Comparison of ENCODE assay signal across 25 mouse cellular contexts in genomic region chr6:53621295-53621694, GRCm38 (mm10).
"Had no signal": no experiment of that assay in that cellular context is flagged by ENCODE, and none has a peak within 500 bp of the region (broad histone marks: within the 10 kb centered on the region; RNA-seq: fewer than 3 reads in every experiment).

No protein-coding gene starts in this region.

- H3K4me3 ChIP-seq: heart, adult 2 months; heart, embryonic 13.5 days; heart, embryonic 15.5 days; hindbrain, embryonic 10.5 days; hindbrain, embryonic 13.5 days; hindbrain, embryonic 15.5 days; layer of hippocampus, adult 2 months; left cerebral cortex, adult 2 months; limb, embryonic 10.5 days; limb, embryonic 12.5 days; liver, embryonic 13.5 days had no signal

- DNase-seq: gastrocnemius, postnatal 14 days; gastrocnemius, postnatal 36 days; heart, adult 2 months; heart, postnatal 4 days; kidney, adult 11 months; kidney, adult 2 months; kidney, adult 9 months; kidney, postnatal 10 days; kidney, postnatal 25 days; kidney, postnatal 4 days; liver; liver, embryonic 13.5 days had no signal

- H3K27me3 ChIP-seq: heart, embryonic 13.5 days; heart, embryonic 15.5 days; hindbrain, embryonic 13.5 days; limb, embryonic 12.5 days; liver, embryonic 13.5 days had no signal

- H3K4me2 ChIP-seq: heart, embryonic 11.5 days; heart, embryonic 13.5 days; heart, embryonic 15.5 days; hindbrain, embryonic 13.5 days; hindbrain, embryonic 15.5 days; limb, embryonic 12.5 days; liver, embryonic 11.5 days; liver, embryonic 13.5 days had no signal

- H3K9me3 ChIP-seq: heart, embryonic 13.5 days; heart, embryonic 15.5 days; hindbrain, embryonic 10.5 days; hindbrain, embryonic 13.5 days; hindbrain, embryonic 15.5 days; limb, embryonic 10.5 days; limb, embryonic 12.5 days; liver, embryonic 13.5 days had no signal

- ATAC-seq: hindbrain, postnatal 0 days; intestine, embryonic 16.5 days had no signal

- H3K36me3 ChIP-seq: heart, embryonic 15.5 days; hindbrain, embryonic 10.5 days; hindbrain, embryonic 13.5 days; hindbrain, embryonic 15.5 days; limb, embryonic 10.5 days; liver, embryonic 13.5 days had no signal

- H3K9ac ChIP-seq: heart, embryonic 13.5 days; heart, embryonic 15.5 days; hindbrain, embryonic 13.5 days; hindbrain, embryonic 15.5 days; limb, embryonic 12.5 days; liver, embryonic 13.5 days had no signal

- H3K27ac ChIP-seq: heart, adult 2 months; heart, embryonic 13.5 days; heart, embryonic 15.5 days; hindbrain, embryonic 10.5 days; hindbrain, embryonic 13.5 days; hindbrain, embryonic 15.5 days; hindbrain, postnatal 0 days; layer of hippocampus, adult 2 months; left cerebral cortex, adult 2 months; limb, embryonic 10.5 days; limb, embryonic 12.5 days; liver, embryonic 13.5 days had no signal

- H3K4me1 ChIP-seq: hindbrain, embryonic 13.5 days; liver, embryonic 13.5 days had no signal
